Mouse (Mus musculus) kidney, embryonic 14.5 days (tissue): ENCODE measurements around the gene 4931428L18Rik. TPM values are rescaled to one million over a fixed set of nuclear protein-coding genes. Genes with fewer than 3 reads are reported as not detected.
A peak's percentile ranks its signal among the peaks of the same experiment; 100 is the strongest.

Source experiments
- ATAC-seq: fragments of 200-750 bp; cut with Nextera tagmentation; 2 replicates; pipeline ENCODE4 v1.8.0; 2017; ENCODE audit warnings: moderate number of reproducible peaks, mild to moderate bottlenecking, moderate TSS enrichment, moderate library complexity; ENCODE audit not compliant: low FRiP score, low TSS enrichment
- H3K27ac ChIP-seq: fragments of 300-500 bp; sonication (generic); 2 replicates; pipeline ENCODE4 v1.5.1; 2014; ENCODE audit warnings: low read depth, mild to moderate bottlenecking, low read length, moderate library complexity, mixed read lengths
- H3K27me3 ChIP-seq: fragments of 300-500 bp; sonication (generic); 2 replicates; pipeline ENCODE4 v1.6.1; 2014; ENCODE audit warnings: mild to moderate bottlenecking, low read length; ENCODE audit not compliant: control insufficient read depth, insufficient read depth
- H3K36me3 ChIP-seq: fragments of 300-500 bp; sonication (generic); 2 replicates; pipeline ENCODE4 v1.6.1; 2014; ENCODE audit warnings: low read length, mixed read lengths; ENCODE audit not compliant: control insufficient read depth, insufficient read depth
- H3K4me1 ChIP-seq: fragments of 300-500 bp; sonication (generic); 2 replicates; pipeline ENCODE4 v1.6.1; 2014; ENCODE audit warnings: low read length, mixed read lengths; ENCODE audit not compliant: control insufficient read depth, insufficient read depth
- H3K4me2 ChIP-seq: fragments of 300-500 bp; sonication (generic); replicated peaks from 2 replicates; pipeline ENCODE4 v1.6.1; 2014; ENCODE audit warnings: low read depth, mild to moderate bottlenecking, low read length
- H3K4me3 ChIP-seq: fragments of 300-500 bp; sonication (generic); 2 replicates; pipeline ENCODE4 v1.5.1; 2014; ENCODE audit warnings: mild to moderate bottlenecking, low read length
- H3K9ac ChIP-seq: fragments of 300-500 bp; sonication (generic); 2 replicates; pipeline ENCODE4 v1.6.1; 2014; ENCODE audit warnings: low read depth, mild to moderate bottlenecking, low read length, moderate library complexity
- H3K9me3 ChIP-seq: fragments of 300-500 bp; sonication (generic); 2 replicates; pipeline ENCODE4 v1.6.1; 2016; ENCODE audit warnings: low read length; ENCODE audit not compliant: control insufficient read depth
- WGBS: fragments of 180-500 bp; shearing (Covaris S2); extraction: QIAGEN DNeasy Blood & Tissue Kit; methylation state at CpG from one replicate; pipeline ENCODE4 v1.1.7; 2014; 5-methylcytosine and 5-hydroxymethylcytosine counted together
- polyA plus RNA-seq: library from polyadenylated mRNA; unstranded; fragments of >200 nt; fragmentation: Nextera tagmentation; extraction: Ambion mirVana; gene quantifications from 2 replicates; pipeline ENCODE4 v1.2.1, GENCODE M21; 2014

4931428L18Rik gene
- polyA plus RNA-seq, 1 experiment from 2014 or later: not detected

DNA sequence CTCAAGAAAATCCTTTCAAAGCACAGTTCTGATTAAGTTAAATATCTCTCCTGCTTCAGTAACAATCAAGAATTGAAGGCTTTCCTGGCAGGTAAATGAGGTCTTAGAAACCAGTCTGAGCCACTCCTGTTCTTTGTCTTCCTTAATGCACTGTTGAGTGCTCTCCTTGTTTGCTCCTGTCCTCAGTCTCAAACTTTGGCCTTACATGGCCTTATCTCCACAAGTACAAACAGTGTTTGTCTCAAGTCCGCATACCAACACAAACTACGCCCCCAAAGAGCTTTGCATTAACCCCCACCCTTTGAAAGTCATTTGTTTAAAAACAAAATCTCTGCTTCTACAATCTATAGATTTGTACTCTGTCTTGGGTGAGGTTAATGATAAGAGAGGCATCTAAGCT is 66.3 kb downstream of the 4931428L18Rik start:
- no peaks in the 10 kb centered on the region for H3K27me3 ChIP-seq
- H3K4me2 ChIP-seq: no peak overlapping the region
- ATAC-seq: no peak
- no peak overlapping the region for H3K4me3 ChIP-seq
- H3K27ac ChIP-seq: no peak overlapping the region
- no peaks in the 10 kb centered on the region for H3K36me3 ChIP-seq
- 88% methylated on average over 2 of the region's 2 CpGs for WGBS
- H3K9ac ChIP-seq: no peak overlapping the region
- H3K9me3 ChIP-seq: no peaks in the 10 kb centered on the region; the same call in 1 of the 2 replicates
- H3K4me1 ChIP-seq: no peaks in the 10 kb centered on the region

DNA sequence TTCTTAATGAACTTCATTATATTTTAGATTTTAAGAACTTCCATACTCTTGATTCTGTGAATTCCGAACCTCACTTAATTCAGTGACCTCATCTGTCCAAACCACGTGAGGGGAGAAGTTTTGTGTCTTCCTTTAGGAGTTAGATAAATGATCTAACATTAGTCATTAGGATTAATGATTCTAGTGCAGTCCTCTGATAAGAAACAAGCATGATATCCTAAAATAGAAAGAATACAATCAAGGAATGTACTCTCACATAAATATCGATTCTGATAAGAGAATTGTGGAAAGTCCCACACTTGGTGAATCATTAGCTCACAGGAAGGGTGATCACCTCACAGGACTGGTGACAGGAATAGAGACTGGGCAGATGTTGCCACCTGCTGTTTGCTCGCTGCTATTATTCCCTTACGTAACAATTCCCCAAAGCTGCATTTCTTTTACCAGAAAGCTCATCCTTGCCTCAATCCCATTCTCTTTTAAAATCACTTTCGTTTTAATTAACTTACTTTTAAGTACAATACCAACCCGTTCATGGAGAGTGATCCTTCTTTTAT is 68.6 kb downstream of the 4931428L18Rik start:
- H3K4me2 ChIP-seq: no peak overlapping the region
- H3K27ac ChIP-seq: no peak overlapping the region
- 0 out of 2 replicates have a peak, but pooled peaks cover 4% of the 10 kb centered on the region for H3K4me1 ChIP-seq
- peak; percentile 79; the same call in 1 of the 2 replicates for ATAC-seq
- H3K9ac ChIP-seq: no peak overlapping the region
- H3K4me3 ChIP-seq: no peak overlapping the region
- no peaks in the 10 kb centered on the region for H3K9me3 ChIP-seq
- H3K27me3 ChIP-seq: no peaks in the 10 kb centered on the region
- WGBS: 23% methylated on average over 7 of the region's 7 CpGs
- H3K36me3 ChIP-seq: no peaks in the 10 kb centered on the region

DNA sequence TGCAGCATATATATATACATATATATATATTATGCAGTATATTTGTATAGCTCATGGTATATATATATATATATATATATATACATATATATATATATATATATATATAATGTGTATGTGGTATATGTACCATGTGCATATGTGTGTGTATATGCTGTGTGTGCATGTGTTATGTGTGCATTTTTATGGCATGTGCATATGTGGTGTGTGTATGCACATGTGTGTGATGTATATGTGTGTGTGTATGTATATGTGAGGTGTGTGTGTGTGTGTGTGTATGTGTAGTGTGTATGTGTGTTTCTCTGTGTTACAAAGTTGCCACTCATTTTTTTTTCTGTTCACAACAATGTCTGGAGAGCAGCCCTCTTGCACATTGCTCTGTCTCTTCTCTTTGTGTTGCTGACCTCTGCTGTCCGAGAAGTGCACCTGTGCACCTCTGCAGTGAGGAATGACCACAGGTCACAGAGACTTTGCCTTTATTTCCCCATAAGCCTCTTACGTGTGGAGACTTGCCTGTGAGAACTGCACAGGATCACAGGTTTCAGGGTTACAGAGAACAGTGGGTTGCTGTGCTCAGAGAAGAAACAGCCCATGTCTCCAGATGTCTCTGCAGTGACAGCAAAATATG is 69.6 kb downstream of the 4931428L18Rik start:
- ATAC-seq: no peak
- WGBS: 53% methylated on average over 2 of the region's 2 CpGs
- Histone ChIP-seq H3K27me3 (no peaks in the 10 kb centered on the region), H3K4me2 (no peak overlapping the region), H3K36me3 (no peaks in the 10 kb centered on the region), H3K4me1 (0 out of 2 replicates have a peak, but pooled peaks cover 4% of the 10 kb centered on the region), H3K27ac (no peak overlapping the region), H3K4me3 (no peak overlapping the region), H3K9ac (no peak overlapping the region), H3K9me3 (no peaks in the 10 kb centered on the region)

DNA sequence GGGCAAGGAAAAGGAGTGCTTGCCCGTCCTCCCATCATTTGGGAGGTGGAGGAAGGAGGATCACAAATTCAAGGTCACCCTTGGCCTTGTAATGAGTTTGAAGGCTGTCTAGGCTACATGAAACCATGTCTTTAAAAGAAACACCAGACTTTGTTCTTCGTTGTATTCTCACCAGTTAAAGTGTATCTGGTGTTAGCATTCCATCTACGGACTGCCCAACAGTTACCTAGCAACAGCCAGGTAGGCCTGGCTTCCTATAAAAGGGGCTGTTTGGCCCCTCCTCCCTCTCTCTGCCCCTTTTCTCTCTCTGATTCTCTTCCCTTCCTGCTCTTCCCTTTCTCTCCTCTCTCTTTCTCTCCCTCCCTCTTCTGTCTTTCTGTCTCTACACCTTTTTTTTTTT is 71.9 kb downstream of the 4931428L18Rik start:
- H3K27me3 ChIP-seq: no peaks in the 10 kb centered on the region
- H3K27ac ChIP-seq: no peak overlapping the region
- WGBS: 50% methylated on average over 3 of the region's 3 CpGs
- no peak overlapping the region for H3K4me2 ChIP-seq
- no peaks in the 10 kb centered on the region for H3K36me3 ChIP-seq
- H3K9me3 ChIP-seq: no peaks in the 10 kb centered on the region
- H3K4me1 ChIP-seq: 0 out of 2 replicates have a peak, but pooled peaks cover 4% of the 10 kb centered on the region
- no peak overlapping the region for H3K4me3 ChIP-seq
- no peak for ATAC-seq
- no peak overlapping the region for H3K9ac ChIP-seq

DNA sequence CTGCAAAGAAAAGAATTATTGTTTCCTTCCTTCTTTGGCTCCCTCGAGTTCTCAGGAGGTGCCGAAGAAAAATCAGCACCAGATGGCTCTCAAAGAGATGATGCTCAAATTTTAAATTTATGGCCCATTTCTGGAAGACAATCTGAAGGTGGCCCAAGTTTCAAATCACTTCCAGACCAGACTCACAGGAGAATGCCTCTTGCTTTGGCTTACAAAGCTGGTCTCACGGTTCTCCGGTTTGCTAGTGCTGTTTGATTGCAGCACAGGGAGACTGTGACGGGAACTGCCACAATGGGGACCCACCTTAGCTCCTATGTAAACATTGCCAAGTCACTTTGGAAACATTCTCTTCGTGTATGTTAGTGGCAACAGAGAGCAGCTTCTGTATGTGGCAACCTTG is 72.8 kb downstream of the 4931428L18Rik start:
- 30% methylated on average over 6 of the region's 6 CpGs for WGBS
- Histone ChIP-seq H3K27me3 (no peaks in the 10 kb centered on the region), H3K9me3 (no peaks in the 10 kb centered on the region), H3K9ac (no peak overlapping the region), H3K36me3 (no peaks in the 10 kb centered on the region), H3K27ac (peak overlapping the region; percentile 17; the same call in 1 of the 2 replicates), H3K4me2 (no peak overlapping the region), H3K4me3 (no peak overlapping the region), H3K4me1 (0 out of 2 replicates have a peak, but pooled peaks cover 4% of the 10 kb centered on the region)
- no peak for ATAC-seq

DNA sequence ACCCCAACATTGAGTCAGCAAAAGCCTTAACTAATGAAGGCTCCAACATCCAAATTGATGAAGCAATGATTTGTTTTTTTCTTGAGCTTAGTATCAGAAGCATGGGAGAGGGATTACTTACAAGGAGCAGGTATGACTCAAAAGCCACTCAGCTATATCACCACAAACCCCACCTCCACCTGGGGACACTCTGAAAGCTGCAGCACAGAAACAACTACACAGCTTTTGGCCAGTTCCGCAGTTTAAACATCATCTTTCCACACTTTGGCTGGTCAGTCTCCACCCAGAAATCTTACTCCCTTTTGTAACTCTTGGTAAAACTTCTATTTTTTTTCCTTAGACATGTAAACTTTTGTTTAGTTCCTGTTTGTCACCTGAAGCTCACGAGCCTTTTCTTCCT is 78.9 kb downstream of the 4931428L18Rik start:
- H3K9me3 ChIP-seq: no peaks in the 10 kb centered on the region
- H3K27ac ChIP-seq: no peak overlapping the region
- ATAC-seq: no peak
- H3K4me1 ChIP-seq: no peaks in the 10 kb centered on the region
- no peak overlapping the region for H3K9ac ChIP-seq
- H3K4me3 ChIP-seq: no peak overlapping the region
- no peak overlapping the region for H3K4me2 ChIP-seq
- H3K27me3 ChIP-seq: no peaks in the 10 kb centered on the region
- no peaks in the 10 kb centered on the region for H3K36me3 ChIP-seq
- 78% methylated on average over 2 of the region's 2 CpGs for WGBS

DNA sequence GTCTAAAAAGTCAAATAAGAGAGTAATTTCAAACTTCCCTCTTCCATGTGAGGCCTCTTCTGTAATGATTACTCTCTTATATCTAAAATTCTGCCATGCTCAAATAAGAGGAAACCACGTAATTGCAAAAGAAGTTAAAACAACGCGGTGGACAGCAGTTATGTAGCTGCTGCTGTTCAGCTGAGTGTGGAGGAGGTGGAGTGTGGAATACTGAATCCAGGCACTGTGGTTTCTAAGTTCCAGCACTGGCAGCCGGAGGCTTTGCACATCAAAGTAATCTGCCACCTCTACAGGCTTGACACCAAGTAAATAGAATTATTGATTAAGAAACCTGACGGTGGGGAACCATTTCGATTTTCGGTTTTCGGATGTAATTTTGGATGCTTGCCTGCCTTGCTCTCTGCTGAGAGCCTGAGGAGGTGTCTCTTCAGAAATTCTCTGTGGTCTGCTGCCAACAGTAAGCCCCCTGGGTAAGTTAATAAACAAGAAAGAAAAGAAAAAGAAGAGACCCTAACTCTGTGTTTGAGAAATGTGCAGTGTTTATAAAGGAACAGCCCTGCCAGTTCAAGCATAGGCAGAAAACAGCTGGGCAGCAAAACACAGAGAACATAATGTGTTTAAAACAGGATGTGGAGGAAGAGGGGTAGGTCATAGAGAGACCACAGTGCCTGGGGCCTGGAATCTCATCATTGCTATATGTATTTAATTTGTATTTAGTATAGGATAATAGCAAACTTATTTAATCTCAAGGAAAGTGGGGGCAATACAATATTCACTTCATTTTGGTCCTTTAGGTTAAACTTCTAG is 80.0 kb downstream of the 4931428L18Rik start:
- no peak overlapping the region for H3K27ac ChIP-seq
- no peaks in the 10 kb centered on the region for H3K9me3 ChIP-seq
- no peak overlapping the region for H3K9ac ChIP-seq
- WGBS: 55% methylated on average over 8 of the region's 8 CpGs
- H3K27me3 ChIP-seq: no peaks in the 10 kb centered on the region
- no peaks in the 10 kb centered on the region for H3K36me3 ChIP-seq
- ATAC-seq: no peak
- no peaks in the 10 kb centered on the region for H3K4me1 ChIP-seq
- H3K4me2 ChIP-seq: no peak overlapping the region
- no peak overlapping the region for H3K4me3 ChIP-seq

DNA sequence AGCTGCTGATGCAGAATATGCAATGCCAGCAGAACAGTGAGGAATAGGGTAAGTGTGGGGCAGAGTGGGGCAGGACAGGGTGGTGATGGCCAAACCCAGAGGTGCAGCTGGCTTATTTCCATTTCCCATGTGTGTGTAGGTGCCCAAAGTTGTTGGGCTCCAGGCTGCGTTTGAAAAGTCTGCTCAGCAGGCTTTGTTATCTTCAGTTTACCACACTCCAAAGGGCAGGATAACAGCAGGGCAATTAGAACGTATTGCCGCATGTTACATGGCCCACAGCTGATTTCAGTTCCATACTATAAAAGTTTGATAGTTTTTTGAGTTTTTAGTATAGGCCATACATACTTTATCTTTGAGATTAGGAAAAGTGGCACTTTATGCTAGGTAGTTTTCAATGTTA is 84.1 kb downstream of the 4931428L18Rik start:
- no peaks in the 10 kb centered on the region for H3K36me3 ChIP-seq
- no peak overlapping the region for H3K27ac ChIP-seq
- 71% methylated on average over 3 of the region's 3 CpGs for WGBS
- no peaks in the 10 kb centered on the region for H3K27me3 ChIP-seq
- H3K4me1 ChIP-seq: no peaks in the 10 kb centered on the region
- H3K4me2 ChIP-seq: no peak overlapping the region
- H3K9ac ChIP-seq: no peak overlapping the region
- no peak overlapping the region for H3K4me3 ChIP-seq
- no peak for ATAC-seq
- no peaks in the 10 kb centered on the region for H3K9me3 ChIP-seq

DNA sequence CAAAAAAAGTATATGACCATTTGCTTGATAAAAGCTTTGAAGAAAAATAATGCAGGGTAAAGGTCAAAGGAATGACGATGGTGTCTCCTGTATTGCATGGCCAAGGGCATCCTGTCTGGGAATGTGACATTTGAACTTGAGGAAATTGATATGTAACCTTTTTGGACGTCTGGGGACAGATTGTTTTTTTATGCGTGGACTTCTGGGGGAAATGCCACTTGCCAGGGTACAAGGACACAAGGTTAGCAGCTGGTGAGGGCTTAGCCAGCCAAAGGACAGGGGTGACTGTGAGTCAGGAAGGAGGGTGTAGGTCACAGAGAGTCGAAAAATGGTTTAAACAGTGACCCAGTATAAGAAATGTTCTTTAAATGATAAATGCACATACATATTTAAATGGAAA is 109.0 kb downstream of the 4931428L18Rik start:
- H3K9ac ChIP-seq: no peak overlapping the region
- no peaks in the 10 kb centered on the region for H3K4me1 ChIP-seq
- H3K27ac ChIP-seq: no peak overlapping the region
- no peaks in the 10 kb centered on the region for H3K9me3 ChIP-seq
- no peaks in the 10 kb centered on the region for H3K27me3 ChIP-seq
- H3K4me3 ChIP-seq: no peak overlapping the region
- no peaks in the 10 kb centered on the region for H3K36me3 ChIP-seq
- no peak for ATAC-seq
- WGBS: 35% methylated on average over 4 of the region's 4 CpGs
- H3K4me2 ChIP-seq: no peak overlapping the region
